Mouse (Mus musculus): ENCODE results near the gene Rxra. TPM values are rescaled to one million over a fixed set of nuclear protein-coding genes. Genes with fewer than 3 reads are reported as not detected.

Rxra gene
- polyA plus RNA-seq, 2 experiments from 2014 or later, result 7.7 to 11.7 TPM

DNA sequence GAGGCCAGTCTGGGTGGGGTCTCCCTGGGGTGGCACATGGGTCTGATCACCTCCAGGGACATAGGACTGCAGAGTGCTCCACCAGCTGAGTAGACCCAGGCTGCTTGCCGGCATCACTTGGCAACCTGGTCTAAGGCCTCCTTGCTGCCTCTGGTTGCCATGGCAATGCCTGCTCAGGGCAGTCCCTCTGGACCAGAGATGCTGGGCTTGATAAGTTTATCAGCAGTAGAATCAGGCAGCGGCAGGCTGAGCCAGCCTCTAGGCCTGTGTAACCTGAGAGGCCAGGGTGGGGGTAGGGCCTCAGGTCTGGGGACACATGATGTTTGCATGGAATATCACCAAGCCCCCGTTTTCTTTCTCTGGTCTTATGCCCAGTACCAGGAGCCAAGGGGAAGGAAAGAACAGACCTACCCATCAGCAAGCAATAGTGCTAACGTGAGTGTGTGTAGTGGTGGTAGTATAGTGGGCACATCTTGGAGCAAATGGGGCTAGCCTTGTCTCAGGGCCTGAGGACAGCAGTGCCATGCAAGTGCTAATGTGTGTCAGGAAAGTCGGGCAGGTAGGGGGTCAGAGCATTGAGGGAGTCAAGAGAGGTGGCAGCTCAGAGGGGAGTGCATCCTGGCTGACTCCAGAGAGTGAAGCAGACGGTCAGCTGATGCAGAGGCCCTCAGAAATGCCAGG, 88.2 kb downstream of the Rxra start:
- no peak for ATAC-seq

- peak; percentile 32 for ATAC-seq
These were observed 88.7 kb downstream of the Rxra start for GRCm38 (mm10) chr2:27764937-27765319.

DNA sequence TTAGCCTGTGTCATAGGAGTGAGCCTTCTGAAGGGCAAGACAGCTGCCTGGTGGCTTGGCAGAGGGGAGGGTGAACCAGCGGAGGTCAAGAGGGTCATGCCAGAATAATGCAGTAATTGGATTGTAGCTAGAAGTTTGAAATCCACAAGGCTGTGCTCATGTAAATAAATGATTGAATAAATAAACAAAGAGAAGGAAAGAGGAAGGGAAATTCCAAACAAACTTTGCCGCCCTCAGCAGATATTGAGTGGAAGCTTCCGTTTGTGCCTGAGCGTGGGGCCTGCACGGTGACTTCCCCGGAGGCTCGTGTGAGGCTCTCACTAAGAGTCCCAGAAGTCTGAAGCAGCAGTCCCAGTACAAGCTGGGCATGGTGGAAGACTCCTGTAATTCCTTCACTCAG, 91.5 kb downstream of the Rxra start:
- ATAC-seq, result no peak

DNA sequence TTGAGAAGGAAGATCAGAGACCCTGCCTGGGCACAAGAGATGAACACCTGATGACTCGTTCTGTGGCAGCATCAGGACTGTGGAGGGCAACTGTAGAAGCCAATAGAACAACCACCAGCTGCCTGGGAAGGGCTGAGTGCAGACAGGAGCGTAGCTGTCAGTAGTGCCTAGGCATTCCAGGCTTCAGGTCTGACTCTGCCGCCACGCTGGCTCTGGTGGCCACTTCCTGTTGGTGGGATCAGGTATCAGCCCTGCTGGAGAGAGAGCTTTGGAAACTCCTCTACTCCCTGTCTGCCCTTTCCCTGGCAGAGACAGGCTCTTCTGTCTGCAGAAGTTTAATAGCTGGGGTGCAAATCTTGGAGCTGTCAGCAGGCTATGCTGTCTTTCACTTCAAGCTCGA, 93.5 kb downstream of the Rxra start:
- no peak for ATAC-seq

DNA sequence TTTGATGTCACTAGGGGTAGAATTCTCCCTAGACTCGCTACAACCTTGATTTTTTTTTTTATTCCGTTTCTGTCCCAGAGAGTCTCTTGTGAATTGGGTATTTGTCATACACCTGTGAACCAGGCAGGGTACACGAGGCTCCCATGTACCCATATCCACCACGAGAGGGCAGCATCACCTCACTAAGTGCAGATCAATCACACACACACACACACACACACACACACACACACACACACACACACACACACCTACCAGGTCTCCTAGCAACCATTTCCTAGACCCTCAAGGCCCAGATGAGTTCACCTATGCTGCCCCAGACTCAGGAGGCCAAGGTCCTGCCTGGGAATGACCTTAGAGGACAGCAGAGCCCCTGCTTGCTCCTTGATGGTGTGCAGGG, 94.0 kb downstream of the Rxra start:
- ATAC-seq, result no peak

GRCm38 (mm10) chr2:27771936-27772335, 95.7 kb downstream of the Rxra start:
- ATAC-seq, result no peak

- ATAC-seq, result no peak
These were observed 96.7 kb downstream of the Rxra start for GRCm38 (mm10) chr2:27772841-27773388.

DNA sequence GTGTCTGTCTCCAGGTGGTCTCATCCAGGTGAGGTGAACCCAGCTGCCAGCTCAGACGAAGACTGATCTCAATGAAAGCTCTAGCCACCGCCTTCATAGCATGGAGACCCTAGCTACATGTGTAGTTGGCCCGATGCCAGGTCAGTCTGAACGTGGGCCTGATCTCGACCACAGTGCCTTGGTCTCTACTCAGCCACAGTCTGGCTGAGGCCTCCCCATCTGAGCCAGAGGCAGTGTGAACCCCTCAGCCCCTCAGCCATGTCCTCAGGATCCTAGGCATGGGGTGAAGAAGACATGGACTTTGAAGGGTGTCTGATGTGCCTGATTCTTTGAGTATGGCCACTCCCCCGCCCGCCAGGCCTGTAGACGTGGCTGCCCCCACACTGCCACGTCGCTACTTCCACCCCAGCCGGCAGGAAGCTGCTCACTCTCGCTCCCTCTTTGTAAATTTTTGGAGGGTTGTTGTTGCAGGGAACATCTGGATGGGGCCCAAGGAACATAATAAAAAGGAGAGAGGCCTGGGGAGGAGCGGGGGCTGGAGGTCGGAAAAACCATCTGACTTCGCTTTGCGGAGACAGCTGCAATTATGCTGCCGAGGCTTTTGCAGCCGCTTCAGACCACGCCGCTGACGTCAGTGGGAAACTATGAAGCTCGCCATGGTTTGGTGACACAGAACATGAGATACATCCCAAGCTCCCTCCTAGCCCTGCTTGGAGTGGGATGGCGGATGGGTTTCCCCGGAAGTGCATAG, 97.9 kb downstream of the Rxra start:
- no peak for ATAC-seq

GRCm38 (mm10) chr2:27775006-27775405, 98.8 kb downstream of the Rxra start:
- ATAC-seq, result no peak

DNA sequence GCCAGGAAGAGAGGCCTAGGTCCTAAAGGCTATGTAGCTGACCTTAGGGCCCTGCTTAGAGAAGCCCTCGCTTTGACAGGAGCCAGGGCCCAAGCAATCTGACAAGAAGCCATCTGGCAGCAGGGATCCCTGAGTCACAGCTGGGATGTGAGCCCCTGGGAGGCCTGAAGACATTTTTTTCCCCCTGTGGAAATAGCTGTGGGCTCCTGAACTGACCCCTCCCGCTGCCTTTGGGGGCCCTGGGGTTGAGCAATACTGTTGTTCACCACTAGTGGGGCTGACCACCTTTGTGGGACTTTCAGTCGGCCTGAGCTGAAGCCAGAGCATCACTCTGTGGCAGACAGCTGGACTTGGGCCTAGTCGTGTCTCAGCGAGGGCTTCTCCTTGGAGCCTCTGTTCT, 99.4 kb downstream of the Rxra start:
- ATAC-seq, result no peak

- no peak for ATAC-seq
These were observed 101.5 kb downstream of the Rxra start for GRCm38 (mm10) chr2:27777756-27778155.

DNA sequence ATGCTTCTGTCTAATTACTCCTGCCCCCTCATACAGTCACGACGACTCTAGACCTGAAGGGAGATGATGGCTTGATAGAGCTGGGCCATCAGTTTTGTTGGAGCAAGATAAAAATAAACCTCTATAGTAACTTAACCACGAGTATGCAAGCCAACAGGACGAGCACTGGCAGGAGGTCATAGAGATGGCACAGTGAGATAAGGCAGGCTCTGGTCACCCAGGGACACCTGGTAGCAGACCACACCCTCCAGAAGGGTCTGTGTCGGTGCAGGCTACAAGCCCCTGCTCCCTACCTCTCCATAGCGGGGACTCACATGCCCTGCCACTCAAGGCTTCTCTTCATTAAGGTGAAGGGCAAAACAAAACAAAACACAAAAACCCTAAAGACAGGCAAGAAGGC, 102.0 kb downstream of the Rxra start:
- ATAC-seq, result no peak

GRCm38 (mm10) chr2:27779291-27779866, 103.1 kb downstream of the Rxra start:
- no peak for ATAC-seq

- no peak for ATAC-seq
These were observed 103.9 kb downstream of the Rxra start for GRCm38 (mm10) chr2:27780162-27780561.

DNA sequence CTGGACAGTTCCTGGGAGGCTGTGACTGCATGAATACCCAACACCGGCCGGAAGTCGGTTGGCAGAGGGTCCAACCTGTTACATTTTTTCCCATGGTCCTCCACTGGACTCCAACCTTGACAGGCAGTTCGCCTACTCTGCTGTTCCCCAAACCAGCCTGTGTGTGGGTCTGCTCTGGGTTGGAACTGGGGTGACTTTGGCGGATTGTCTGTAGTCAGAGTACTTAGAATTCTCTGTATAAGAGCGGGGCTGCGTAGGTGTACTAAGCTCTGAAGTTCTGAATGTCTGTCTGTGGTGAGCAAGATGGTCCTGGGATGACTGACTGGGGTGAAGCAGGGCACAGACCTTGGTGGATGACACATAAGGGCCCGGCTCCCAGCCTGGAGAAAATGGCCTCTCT, 109.1 kb downstream of the Rxra start:
- ATAC-seq, result no peak

GRCm38 (mm10) chr2:27785973-27786417, 109.8 kb downstream of the Rxra start:
- ATAC-seq, result no peak

GRCm38 (mm10) chr2:27791571-27791970, 115.3 kb downstream of the Rxra start:
- ATAC-seq, result no peak

DNA sequence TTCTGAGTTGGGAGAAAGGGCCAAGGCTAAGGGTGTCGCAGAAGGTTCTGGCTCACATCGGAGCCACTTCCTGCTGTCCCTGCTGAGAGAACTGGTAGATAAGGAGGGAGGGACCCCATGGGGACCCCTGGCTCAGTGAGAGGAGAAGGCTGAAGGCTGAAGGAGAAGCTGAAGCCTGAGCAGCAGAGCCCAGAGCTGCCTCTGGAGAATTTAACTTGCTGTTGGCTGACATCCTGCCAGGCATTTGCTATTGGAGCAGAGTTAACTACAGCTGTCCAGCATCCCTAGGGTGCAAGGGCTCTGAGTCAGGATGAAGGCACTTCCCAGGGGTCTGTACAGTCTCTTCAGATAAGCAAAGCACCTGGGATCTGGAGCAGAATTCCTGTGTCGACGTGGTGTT, 122.8 kb downstream of the Rxra start:
- ATAC-seq, result no peak

- no peak for ATAC-seq
These were observed 124.8 kb downstream of the Rxra start for GRCm38 (mm10) chr2:27801041-27801440.

DNA sequence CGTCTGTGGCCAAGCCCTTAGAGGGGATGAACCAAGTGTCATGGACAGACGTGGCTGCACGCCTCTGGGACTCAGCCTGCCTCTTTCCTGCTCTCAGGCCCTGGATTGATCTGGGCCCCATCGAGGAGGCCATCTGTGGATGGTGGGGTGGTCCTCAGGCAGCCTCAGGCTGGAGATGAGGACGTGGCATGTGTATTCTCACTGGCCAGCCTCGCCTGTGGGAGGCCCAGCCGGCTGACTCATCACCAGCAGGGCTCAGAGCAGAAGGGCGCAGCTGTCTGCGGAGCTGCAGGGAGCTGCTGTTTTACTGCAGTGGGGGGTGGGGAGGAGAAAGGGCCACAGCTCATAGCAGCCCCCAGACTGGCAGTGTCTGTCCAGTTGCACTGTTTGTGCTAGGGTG, 126.3 kb downstream of the Rxra start:
- ATAC-seq, result no peak

DNA sequence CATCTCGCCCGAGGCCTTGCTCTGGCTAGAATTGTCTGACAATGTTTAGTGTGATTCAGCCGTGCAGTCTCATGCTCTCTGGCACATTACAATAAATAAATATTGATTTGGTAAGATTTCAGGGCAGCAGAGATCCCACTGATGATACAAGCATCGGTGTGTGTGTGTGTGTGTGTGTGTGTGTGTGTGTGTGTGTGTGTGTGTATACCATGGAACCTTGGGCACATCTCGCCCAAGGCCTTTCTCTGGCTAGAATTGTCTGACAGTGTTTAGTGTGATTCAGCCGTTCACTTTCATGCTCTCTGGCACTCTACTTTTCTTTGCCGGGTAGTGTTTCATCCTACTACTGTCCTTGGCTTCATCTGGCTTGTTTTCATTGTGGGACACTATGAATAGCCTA, 130.5 kb downstream of the Rxra start:
- ATAC-seq, result no peak

GRCm38 (mm10) chr2:27807684-27808083, 131.4 kb downstream of the Rxra start:
- ATAC-seq, result no peak

GRCm38 (mm10) chr2:27809897-27810296, 133.7 kb downstream of the Rxra start:
- ATAC-seq, result no peak

Measured in activated CD4-positive, CD25-positive, alpha-beta regulatory T cell, adult 4 months (primary cell).